Comparison of ENCODE assay signal across 9 mouse cellular contexts in genomic region chr1:184266051-184266450, GRCm38 (mm10).
A peak's percentile ranks its signal among the peaks of the same experiment; 100 is the strongest.
DNase-seq lines count a peak whose midpoint lies in the region; ATAC-seq and TF ChIP-seq lines count a peak whose summit lies in the region.
"Had no signal": no experiment of that assay in that cellular context is flagged by ENCODE, and none has a peak within 500 bp of the region (broad histone marks: within the 10 kb centered on the region; RNA-seq: fewer than 3 reads in every experiment).

No protein-coding gene starts in this region.

- DNase-seq in midbrain, embryonic 10.5 days (ENCODE audit: low spot score) = peak; percentile 51
- DNase-seq in c-Kit-positive CD71-positive TER-119-negative erythroid progenitor cells, embryonic 14.5 days (ENCODE audit: low read depth) = peak; percentile 15
- DNase-seq in forebrain, postnatal 0 days = peak; percentile 83
- DNase-seq in intestine, embryonic 14.5 days (ENCODE audit: low spot score) = peak; percentile 81
- peak; percentile 43 for DNase-seq in left cerebral cortex, postnatal 4 days
- DNase-seq in naive thymus-derived CD4-positive, alpha-beta T cell, adult 2 months (ENCODE audit: low read depth) = peak; percentile 67
- DNase-seq in testis, postnatal 10 days (ENCODE audit: low spot score) = peak; percentile 60

- no peaks in the 10 kb centered on the region for H3K36me3 ChIP-seq in midbrain, embryonic 10.5 days
- no peaks in the 10 kb centered on the region for H3K36me3 ChIP-seq in midbrain, embryonic 13.5 days
- H3K36me3 ChIP-seq in forebrain, postnatal 0 days (ENCODE audit: insufficient read depth) = no peaks in the 10 kb centered on the region
- H3K36me3 ChIP-seq in intestine, embryonic 14.5 days (ENCODE audit: control insufficient read depth, insufficient read depth, low read length) = no peaks in the 10 kb centered on the region

- no peak for ATAC-seq in midbrain, embryonic 13.5 days
- no peak for ATAC-seq in forebrain, postnatal 0 days
- ATAC-seq in intestine, embryonic 14.5 days (replicated peaks; ENCODE audit: low FRiP score, low TSS enrichment, low read depth) = no peak; the same call in 1 of the 2 replicates

- H3K9ac ChIP-seq in midbrain, embryonic 13.5 days (replicated peaks) = no peak overlapping the region
- H3K9ac ChIP-seq in forebrain, postnatal 0 days = no peak overlapping the region
- no peak overlapping the region for H3K9ac ChIP-seq in intestine, embryonic 14.5 days (ENCODE audit: low read length)

- TF ChIP-seq CTCF in forebrain, postnatal 0 days (IDR thresholded peaks at IDR 0.05; ENCODE audit: low read depth) = peak; percentile 98

- WGBS in midbrain, embryonic 10.5 days = 17% methylated on average over 8 of the region's 8 CpGs
- WGBS in midbrain, embryonic 13.5 days = 14% methylated on average over 8 of the region's 8 CpGs
- 15% methylated on average over 8 of the region's 8 CpGs for WGBS in forebrain, postnatal 0 days
- WGBS in intestine, embryonic 14.5 days = 7% methylated on average over 8 of the region's 8 CpGs

- H3K27ac ChIP-seq in midbrain, embryonic 10.5 days (replicated peaks) = no peak overlapping the region
- no peak overlapping the region for H3K27ac ChIP-seq in midbrain, embryonic 13.5 days
- H3K27ac ChIP-seq in forebrain, postnatal 0 days (ENCODE audit: low read depth, low read length) = no peak overlapping the region
- no peak overlapping the region; the same call in 1 of the 2 replicates for H3K27ac ChIP-seq in intestine, embryonic 14.5 days (ENCODE audit: low read depth)

- H3K4me1 ChIP-seq in midbrain, embryonic 10.5 days = no peaks in the 10 kb centered on the region
- no peaks in the 10 kb centered on the region for H3K4me1 ChIP-seq in midbrain, embryonic 13.5 days (replicated peaks)
- H3K4me1 ChIP-seq in forebrain, postnatal 0 days (ENCODE audit: insufficient read depth) = no peaks in the 10 kb centered on the region
- H3K4me1 ChIP-seq in intestine, embryonic 14.5 days (replicated peaks; ENCODE audit: control insufficient read depth, insufficient read depth, low read length) = peaks cover 2% of the 10 kb centered on the region; the same call in 1 of the 2 replicates

- H3K4me2 ChIP-seq in midbrain, embryonic 13.5 days (replicated peaks) = no peak overlapping the region
- no peak overlapping the region for H3K4me2 ChIP-seq in forebrain, postnatal 0 days (ENCODE audit: low read depth)
- peak overlapping the region; percentile 25; the same call in 1 of the 2 replicates for H3K4me2 ChIP-seq in intestine, embryonic 14.5 days (ENCODE audit: low read length)

- H3K9me3 ChIP-seq in midbrain, embryonic 10.5 days (replicated peaks) = no peaks in the 10 kb centered on the region
- H3K9me3 ChIP-seq in midbrain, embryonic 13.5 days = no peaks in the 10 kb centered on the region
- H3K9me3 ChIP-seq in forebrain, postnatal 0 days (ENCODE audit: low read length) = no peaks in the 10 kb centered on the region
- H3K9me3 ChIP-seq in intestine, embryonic 14.5 days (ENCODE audit: control insufficient read depth, low read length) = no peaks in the 10 kb centered on the region

- intact Hi-C loops in left cerebral cortex, postnatal 4 days (cut with DNase I) = loop anchor here (5.0 kb wide), 1 partner anchor 471 kb away; no protein-coding TSS in a partner anchor

- H3K4me3 ChIP-seq in midbrain, embryonic 10.5 days = no peak overlapping the region
- H3K4me3 ChIP-seq in midbrain, embryonic 13.5 days (replicated peaks) = no peak overlapping the region
- H3K4me3 ChIP-seq in forebrain, postnatal 0 days (ENCODE audit: low read depth, low read length) = no peak overlapping the region
- no peak overlapping the region for H3K4me3 ChIP-seq in intestine, embryonic 14.5 days (ENCODE audit: low read depth, low read length)
- H3K4me3 ChIP-seq: erythroblast, embryonic 14.5 days had no signal

- peaks cover 13% of the 10 kb centered on the region; the same call in 1 of the 2 replicates for H3K27me3 ChIP-seq in midbrain, embryonic 10.5 days (ENCODE audit: low read depth, poor library complexity, severe bottlenecking)
- peaks cover 14% of the 10 kb centered on the region; the same call in 1 of the 2 replicates for H3K27me3 ChIP-seq in midbrain, embryonic 13.5 days
- H3K27me3 ChIP-seq in forebrain, postnatal 0 days (ENCODE audit: insufficient read depth, low read length) = no peaks in the 10 kb centered on the region
- H3K27me3 ChIP-seq in intestine, embryonic 14.5 days (replicated peaks; ENCODE audit: control insufficient read depth, insufficient read depth, low read length) = no peaks in the 10 kb centered on the region

Comparison
In these comparisons a context has a peak if more than half of its experiments do, and no peak if none do; other contexts are left out.
1. DNase-seq: peak in every context shown above with its lines; median percentile 83 in forebrain, postnatal 0 days; 81 in intestine, embryonic 14.5 days; 67 in naive thymus-derived CD4-positive, alpha-beta T cell, adult 2 months; 60 in testis, postnatal 10 days; 51 in midbrain, embryonic 10.5 days; 43 in left cerebral cortex, postnatal 4 days; 15 in c-Kit-positive CD71-positive TER-119-negative erythroid progenitor cells, embryonic 14.5 days.